In the genomic region with DNA sequence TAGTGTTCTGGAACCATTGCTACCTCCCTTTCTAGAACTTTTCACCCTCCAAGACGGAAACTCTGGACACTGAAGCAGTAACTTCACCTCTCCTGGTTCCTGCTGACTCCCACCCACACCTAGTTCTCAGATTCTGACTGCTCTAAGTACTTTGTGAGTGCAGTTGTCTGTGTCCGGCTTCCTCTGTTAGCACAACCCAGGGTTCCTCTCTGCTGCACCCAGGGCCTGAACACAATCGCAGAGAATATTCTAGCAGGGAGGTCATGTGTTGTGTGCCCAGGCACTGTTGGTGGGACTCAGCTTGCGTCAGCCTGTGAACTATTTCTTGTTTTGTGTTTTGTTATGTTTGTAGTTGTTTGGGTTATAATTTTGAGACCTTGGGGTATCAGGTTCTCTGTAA, we compare ENCODE assay signal across 18 mouse cellular contexts. TPM values are rescaled to one million over a fixed set of nuclear protein-coding genes. Genes with fewer than 3 reads are reported as not detected.
"Had no signal": no experiment of that assay in that cellular context is flagged by ENCODE, and none has a peak within 500 bp of the region (broad histone marks: within the 10 kb centered on the region; RNA-seq: fewer than 3 reads in every experiment).

No protein-coding gene starts in this region.

- H3K27me3 ChIP-seq: lung, embryonic 15.5 days; midbrain, embryonic 15.5 days had no signal

- H3K4me1 ChIP-seq: liver, embryonic 13.5 days; liver, embryonic 15.5 days had no signal

- H3K9ac ChIP-seq: liver, embryonic 13.5 days; liver, embryonic 15.5 days; liver, postnatal 0 days; lung, embryonic 15.5 days; midbrain, embryonic 13.5 days; midbrain, embryonic 15.5 days; neural tube, embryonic 12.5 days had no signal

- H3K4me2 ChIP-seq: liver, embryonic 13.5 days; liver, embryonic 15.5 days; lung, embryonic 15.5 days; midbrain, embryonic 11.5 days; midbrain, embryonic 13.5 days; midbrain, embryonic 15.5 days; neural tube, embryonic 12.5 days had no signal

- H3K36me3 ChIP-seq: liver, embryonic 13.5 days; liver, embryonic 15.5 days; lung, embryonic 15.5 days; midbrain, embryonic 13.5 days; midbrain, embryonic 15.5 days; neural tube, embryonic 12.5 days had no signal

- H3K9me3 ChIP-seq: liver, embryonic 13.5 days; liver, embryonic 15.5 days; lung, embryonic 15.5 days; megakaryocyte, embryonic 14.5 days; midbrain, embryonic 13.5 days; midbrain, embryonic 15.5 days; neural tube, embryonic 12.5 days had no signal

- H3K27ac ChIP-seq: liver, embryonic 13.5 days; liver, embryonic 15.5 days; lung, embryonic 15.5 days; macrophage; midbrain, embryonic 13.5 days; midbrain, embryonic 15.5 days; neural tube, embryonic 12.5 days had no signal

- DNase-seq: liver, embryonic 13.5 days; liver, postnatal 0 days; lung, adult 2 months; lung, postnatal 14 days; lung, postnatal 36 days; right cerebral cortex, postnatal 14 days; thymus, adult 18-20 months; thymus, postnatal 14 days; thymus, postnatal 36 days had no signal

- H3K4me3 ChIP-seq: liver, embryonic 13.5 days; liver, embryonic 15.5 days; lung, embryonic 15.5 days; megakaryocyte, embryonic 14.5 days; midbrain, embryonic 13.5 days; midbrain, embryonic 15.5 days; neural tube, embryonic 12.5 days had no signal

RNA-seq across cellular contexts. Expression of a gene that starts 44.6 kb away (rescaled TPM):
- total RNA-seq: megakaryocyte progenitor cell, adult 5-6 weeks had no signal
- polyA plus RNA-seq: macrophage had no signal
